Mouse (Mus musculus) liver, adult 2 months (tissue): ENCODE measurements around the gene Slc25a51.

Experiments used
- CTCF ChIP-seq: fragments of 200-500 bp; IDR thresholded peaks from 2 replicates; pipeline ENCODE4 v1.5.1; 2011; ENCODE audit warnings: low read depth, low read length, control low read depth
- POLR2A ChIP-seq: fragments of 200-500 bp; IDR thresholded peaks from 2 replicates; pipeline ENCODE4 v1.6.1; 2011; ENCODE audit warnings: low read length, control low read depth; ENCODE audit not compliant: insufficient read depth; ENCODE audit errors: extremely low read depth

GRCm38 (mm10) chr4:45439281-45439680, 30.7 kb upstream of the Slc25a51 start:
- no peak for TF ChIP-seq POLR2A
- no peak for TF ChIP-seq CTCF
